Mouse (Mus musculus) cortical plate, adult 2 months (tissue): Measurements from ENCODE around the gene Entpd3. TPM values are rescaled to one million over a fixed set of nuclear protein-coding genes. Genes with fewer than 3 reads are reported as not detected.
A peak's percentile ranks its signal among the peaks of the same experiment; 100 is the strongest.

ENCODE experiments used
- H3K27ac ChIP-seq: fragments of 200-500 bp; 2 replicates; pipeline ENCODE4 v1.5.1; 2012; ENCODE audit warnings: low read length, control low read depth, inconsistent platforms; ENCODE audit not compliant: insufficient read depth
- H3K4me1 ChIP-seq: fragments of 200-500 bp; 2 replicates; pipeline ENCODE4 v1.6.1; 2011; ENCODE audit warnings: low read length; ENCODE audit not compliant: control insufficient read depth, insufficient read depth
- H3K4me3 ChIP-seq: fragments of 200-500 bp; 2 replicates; pipeline ENCODE4 v1.5.1; 2011; ENCODE audit warnings: mild to moderate bottlenecking, low read length, control low read depth; ENCODE audit not compliant: insufficient read depth
- CTCF ChIP-seq: fragments of 200-500 bp; IDR thresholded peaks from 2 replicates; pipeline ENCODE4 v1.5.1; 2011; ENCODE audit warnings: mild to moderate bottlenecking, control low read depth, low read length; ENCODE audit not compliant: insufficient read depth; ENCODE audit errors: extremely low read depth
- POLR2A ChIP-seq: fragments of 200-500 bp; IDR thresholded peaks from 2 replicates; pipeline ENCODE4 v1.6.1; 2011; ENCODE audit warnings: mild to moderate bottlenecking, low read length, control low read depth; ENCODE audit not compliant: insufficient read depth; ENCODE audit errors: extremely low read depth
- polyA plus RNA-seq: library from polyadenylated mRNA; depleted of rRNA; stranded (reverse); fragments of >200 nt; gene quantifications from 2 replicates; pipeline ENCODE4 v1.2.3, GENCODE M21; 2012

Entpd3 gene
- polyA plus RNA-seq, 1 experiment, result 8.0 TPM

DNA sequence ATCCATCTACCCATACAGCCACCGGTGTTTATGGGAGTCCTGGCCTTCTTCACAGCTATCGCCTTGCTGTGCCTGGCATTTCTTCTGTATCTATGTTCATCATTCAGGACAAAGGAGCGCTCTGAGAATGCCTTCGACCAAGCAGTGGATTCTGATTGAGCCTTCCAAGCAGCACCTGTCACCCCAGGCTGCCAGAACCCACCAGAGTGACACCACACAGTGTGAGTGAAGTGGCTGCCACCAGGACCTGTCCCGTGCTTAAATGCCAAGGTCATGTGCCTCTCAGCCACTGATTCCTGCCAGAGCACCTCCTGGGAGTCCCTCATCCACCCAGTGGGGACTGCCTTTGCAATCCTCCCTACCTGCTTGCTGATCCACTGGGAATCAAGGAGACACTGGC lies 26.8 kb downstream of the Entpd3 start:
- H3K27ac ChIP-seq, result no peak overlapping the region
- H3K4me3 ChIP-seq, result no peak overlapping the region
- H3K4me1 ChIP-seq, result no peaks in the 10 kb centered on the region
- no peak for TF ChIP-seq CTCF
- TF ChIP-seq POLR2A, result no peak

GRCm38 (mm10) chr9:120568917-120569316 lies 29.3 kb downstream of the Entpd3 start:
- Histone ChIP-seq H3K4me3 (no peak overlapping the region), H3K27ac (no peak overlapping the region), H3K4me1 (peaks cover 3% of the 10 kb centered on the region; the same call in 1 of the 2 replicates)
- TF ChIP-seq CTCF (no peak), POLR2A (no peak)

DNA sequence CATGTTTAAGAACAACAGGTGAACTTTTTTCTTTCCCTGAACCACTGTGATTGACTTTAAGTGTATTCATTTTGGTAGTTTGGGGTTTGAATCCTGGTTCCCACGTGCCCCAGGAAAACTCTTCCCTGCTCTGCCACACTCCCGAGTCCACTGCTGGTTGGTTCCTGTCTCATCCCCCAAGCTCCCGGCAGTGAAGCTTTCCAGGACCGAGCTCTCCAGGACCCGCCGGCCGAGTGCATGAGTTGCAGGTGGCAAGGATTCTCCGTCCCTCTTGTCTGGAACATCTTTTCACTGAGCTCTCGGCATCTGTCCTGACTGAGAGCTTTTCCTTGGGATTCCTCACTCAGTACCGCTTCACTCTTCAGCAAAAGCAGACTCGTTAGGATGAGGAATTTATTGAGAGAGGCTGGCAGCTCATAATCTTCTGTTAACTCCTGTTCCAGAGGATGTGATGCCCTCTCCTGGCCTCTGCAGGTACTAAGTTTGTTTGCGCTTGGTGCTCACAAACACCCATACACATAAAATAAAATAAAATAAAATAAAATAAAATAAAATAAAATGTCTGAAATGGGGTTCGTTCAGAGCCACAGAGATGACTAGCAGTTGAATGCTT lies 30.2 kb downstream of the Entpd3 start:
- TF ChIP-seq POLR2A (no peak), CTCF (peak; percentile 52)
- no peak overlapping the region; the same call in 1 of the 2 replicates for H3K4me3 ChIP-seq
- peaks cover 3% of the 10 kb centered on the region; the same call in 1 of the 2 replicates for H3K4me1 ChIP-seq
- no peak overlapping the region for H3K27ac ChIP-seq

DNA sequence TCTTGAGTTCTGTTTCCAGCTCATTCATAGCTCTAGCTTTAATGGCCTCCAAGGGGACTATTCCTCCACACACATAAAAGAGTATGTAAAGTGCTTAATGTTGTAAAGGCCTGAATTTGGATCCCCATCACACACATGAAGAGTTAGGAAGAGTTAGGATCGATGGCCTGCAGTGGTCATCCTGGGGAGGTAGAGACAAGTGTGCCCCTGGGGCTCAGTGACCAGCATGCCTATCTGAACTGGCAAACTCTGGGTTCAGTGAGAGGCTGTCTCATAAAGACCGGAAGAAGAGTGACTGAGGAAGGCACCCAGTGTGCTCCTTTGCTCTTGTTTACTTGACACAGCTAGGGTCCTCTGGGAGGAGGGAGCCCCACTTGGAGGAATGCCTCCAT lies 30.7 kb downstream of the Entpd3 start:
- Histone ChIP-seq H3K4me1 (peaks cover 3% of the 10 kb centered on the region; the same call in 1 of the 2 replicates), H3K4me3 (peak overlapping the region; percentile 58; the same call in 1 of the 2 replicates), H3K27ac (no peak overlapping the region)
- TF ChIP-seq POLR2A, result no peak
- TF ChIP-seq CTCF, result no peak

DNA sequence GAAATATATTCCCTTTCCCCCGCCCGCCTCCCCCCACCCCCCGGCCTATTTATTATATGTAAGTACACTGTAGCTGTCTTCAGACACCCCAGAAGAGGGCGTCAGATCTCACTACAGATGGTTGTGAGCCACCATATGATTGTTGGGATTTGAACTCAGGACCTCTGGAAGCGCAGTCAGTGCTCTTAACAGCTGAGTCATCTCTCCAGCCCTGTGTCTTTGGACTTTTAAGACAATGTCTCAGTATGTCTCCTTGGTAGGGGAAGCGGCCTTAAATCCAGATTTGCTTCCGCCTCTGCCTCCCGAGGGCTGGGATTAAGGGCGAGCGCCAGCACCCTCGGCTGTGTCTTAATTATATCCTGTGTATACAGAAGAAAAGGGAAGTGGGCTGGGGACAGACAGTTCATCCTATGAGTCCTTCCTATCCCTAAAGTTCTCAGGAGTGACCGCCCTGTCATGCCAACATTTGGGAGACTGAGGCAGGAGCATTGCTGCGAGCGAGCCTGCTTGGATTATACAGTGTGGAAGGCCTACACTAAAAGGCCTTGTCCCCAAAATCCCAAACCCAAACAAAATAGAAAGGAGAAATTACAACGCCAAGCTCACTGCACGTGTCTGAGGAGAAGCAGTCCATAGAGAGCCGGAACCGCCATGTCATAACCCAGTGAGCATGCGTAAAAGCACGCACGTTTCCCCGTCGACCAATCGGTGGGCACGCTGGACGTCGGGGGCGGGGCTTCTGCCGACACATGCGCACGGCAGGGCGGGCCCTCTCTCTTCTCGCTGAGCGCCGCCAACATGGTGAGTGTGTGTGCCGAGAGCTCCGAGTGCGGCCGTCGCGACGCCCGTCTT lies 31.3 kb downstream of the Entpd3 start, which contains the start of gene Rpl14:
Rpl14 (plus strand) TSS at position 704 of the 852 bp plus-strand sequence.
- 0 out of 2 replicates have a peak within 1 kb of the TSS, but pooled peaks have one; percentile 48 for H3K27ac ChIP-seq
- peak within 1 kb of the TSS; percentile 58 for H3K4me3 ChIP-seq
- TF ChIP-seq CTCF (no peak), POLR2A (peak; percentile 95)
- H3K4me1 ChIP-seq, result peaks cover 3% of the 10 kb centered on the region; the same call in 1 of the 2 replicates

DNA sequence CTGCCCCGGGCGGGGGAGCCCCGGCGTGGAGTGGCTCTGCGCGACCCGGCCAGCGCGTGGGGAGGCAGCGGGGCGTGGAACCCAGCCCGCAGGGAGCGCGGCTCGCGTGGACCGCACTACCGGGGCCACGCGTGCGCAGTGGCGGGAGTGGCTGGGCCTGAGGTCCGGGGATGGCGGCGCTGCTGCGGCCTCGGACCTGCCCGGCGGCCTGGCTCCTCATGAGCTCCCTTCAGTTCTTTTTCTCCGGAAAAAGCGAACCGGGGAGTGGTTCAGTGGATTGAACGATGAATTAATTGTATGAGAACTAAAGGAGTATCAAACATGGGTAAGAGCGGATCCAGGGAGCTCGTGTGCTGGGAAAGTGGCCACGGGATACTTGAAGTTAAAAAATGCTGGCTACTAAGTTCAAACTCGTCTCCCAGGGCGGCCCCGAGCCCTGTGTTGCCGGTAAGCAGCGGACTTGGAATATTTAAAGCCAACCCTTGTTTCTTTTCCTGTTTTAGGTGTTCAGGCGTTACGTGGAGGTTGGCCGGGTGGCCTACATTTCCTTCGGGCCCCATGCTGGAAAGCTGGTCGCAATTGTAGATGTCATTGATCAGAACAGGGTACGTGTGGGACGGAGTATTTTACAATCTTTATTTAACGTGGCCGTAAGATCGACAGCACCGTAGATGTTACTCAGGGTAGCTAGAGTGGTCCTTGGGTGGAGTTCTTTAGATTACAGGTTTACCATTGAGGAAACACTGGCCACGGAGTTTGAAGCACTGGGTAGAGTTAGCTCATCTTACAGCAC lies 32.2 kb downstream of the Entpd3 start:
- peak overlapping the region; percentile 58 for H3K4me3 ChIP-seq
- 0 out of 2 replicates have a peak overlapping the region, but pooled peaks have one; percentile 48 for H3K27ac ChIP-seq
- TF ChIP-seq CTCF, result no peak
- no peak for TF ChIP-seq POLR2A
- peaks cover 3% of the 10 kb centered on the region; the same call in 1 of the 2 replicates for H3K4me1 ChIP-seq

DNA sequence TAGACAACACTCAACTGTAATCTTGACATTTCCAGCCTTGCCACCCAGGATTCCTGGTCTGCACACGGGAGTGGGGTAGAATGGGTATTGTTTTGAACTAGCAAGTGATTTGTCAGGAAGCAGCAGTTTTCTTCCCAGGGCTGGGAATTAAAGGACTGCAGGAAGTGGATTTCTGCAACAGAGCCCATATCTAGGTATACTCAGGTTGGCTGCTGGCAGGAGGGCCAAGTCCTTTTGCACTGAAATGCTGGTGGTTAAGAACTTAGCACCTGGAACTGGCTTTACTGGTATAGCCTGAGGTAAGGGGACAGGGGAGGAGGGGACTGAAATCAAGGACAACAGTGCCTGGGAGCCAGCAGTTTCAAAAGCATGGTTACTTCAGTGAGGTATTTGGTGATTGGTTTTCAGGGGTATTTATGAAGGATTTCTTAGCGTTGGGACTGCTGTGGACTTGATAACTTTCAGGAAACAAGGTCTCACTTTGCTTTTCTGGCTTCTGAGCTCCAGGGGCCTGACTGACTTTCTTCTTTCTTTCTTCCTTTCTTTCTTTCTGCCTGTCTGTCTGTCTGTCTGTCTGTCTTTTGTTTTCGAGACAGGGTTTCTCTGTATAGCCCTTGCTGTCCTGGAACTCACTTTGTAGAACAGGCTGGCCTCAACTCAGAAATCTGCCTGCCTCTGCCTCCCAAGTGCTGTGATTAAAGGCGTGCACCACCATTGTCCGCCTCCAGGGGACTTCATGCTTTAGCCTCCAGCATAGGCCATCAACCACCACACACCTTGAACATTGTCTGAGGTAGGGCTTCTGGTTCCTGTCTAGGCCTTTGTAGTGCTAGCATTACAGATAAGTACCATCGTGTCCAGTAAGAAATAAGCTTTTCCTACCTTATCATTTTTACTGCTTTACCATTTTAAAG lies 36.4 kb downstream of the Entpd3 start:
- Histone ChIP-seq H3K4me3 (no peak overlapping the region), H3K27ac (no peak overlapping the region), H3K4me1 (peaks cover 5% of the 10 kb centered on the region; the same call in 1 of the 2 replicates)
- no peak for TF ChIP-seq POLR2A
- no peak for TF ChIP-seq CTCF

- no peak for TF ChIP-seq POLR2A
- TF ChIP-seq CTCF, result no peak
- Histone ChIP-seq H3K27ac (no peak overlapping the region), H3K4me1 (peaks cover 5% of the 10 kb centered on the region; the same call in 1 of the 2 replicates), H3K4me3 (peak overlapping the region; percentile 75; the same call in 1 of the 2 replicates)
Measured at GRCm38 (mm10) chr9:120576662-120577013, 37.0 kb downstream of the Entpd3 start.
